Mouse (Mus musculus): ENCODE measurements around the gene Gldc. TPM values are rescaled to one million over a fixed set of nuclear protein-coding genes. Genes with fewer than 3 reads are reported as not detected.
A peak's percentile ranks its signal among the peaks of the same experiment; 100 is the strongest.

The Gldc gene
- total and polyA plus RNA-seq, 3 experiments: 0.54 to 0.92 (median 0.86) TPM

- no peak for DNase-seq
Observed at GRCm38 (mm10) chr19:30158189-30158588, 17.0 kb downstream of the Gldc start.

- DNase-seq: no peak
Observed at GRCm38 (mm10) chr19:30157031-30157687, 18.1 kb downstream of the Gldc start.

GRCm38 (mm10) chr19:30153729-30154128 is 21.5 kb downstream of the Gldc start:
- no peak for DNase-seq

GRCm38 (mm10) chr19:30151290-30151689 is 23.9 kb downstream of the Gldc start:
- peak; percentile 34 for DNase-seq

GRCm38 (mm10) chr19:30149238-30149805 is 25.9 kb downstream of the Gldc start:
- DNase-seq: no peak

GRCm38 (mm10) chr19:30147306-30147705 is 27.9 kb downstream of the Gldc start:
- no peak for DNase-seq

GRCm38 (mm10) chr19:30146761-30147160 is 28.5 kb downstream of the Gldc start:
- no peak for DNase-seq

- DNase-seq: no peak
Observed at GRCm38 (mm10) chr19:30145106-30145505, 30.1 kb downstream of the Gldc start.

- peak; percentile 21 for DNase-seq
Observed at GRCm38 (mm10) chr19:30136308-30136707, 38.9 kb downstream of the Gldc start.

- DNase-seq: no peak
Observed at GRCm38 (mm10) chr19:30128177-30128576, 47.1 kb downstream of the Gldc start.

GRCm38 (mm10) chr19:30125670-30126059 is 49.6 kb downstream of the Gldc start:
- no peak for DNase-seq

GRCm38 (mm10) chr19:30124999-30125669 is 50.1 kb downstream of the Gldc start:
- DNase-seq: no peak

GRCm38 (mm10) chr19:30118344-30119312 is 56.6 kb downstream of the Gldc start:
- DNase-seq: no peak

- DNase-seq: no peak
Observed at GRCm38 (mm10) chr19:30117775-30118174, 57.5 kb downstream of the Gldc start.

- DNase-seq: no peak
Observed at GRCm38 (mm10) chr19:30117241-30117640, 58.0 kb downstream of the Gldc start.

- no peak for DNase-seq
Observed at GRCm38 (mm10) chr19:30115606-30116005, 59.6 kb downstream of the Gldc start.

- DNase-seq: no peak
Observed at GRCm38 (mm10) chr19:30114919-30115441, 60.2 kb downstream of the Gldc start.

- no peak for DNase-seq
Observed at GRCm38 (mm10) chr19:30112961-30113688, 62.1 kb downstream of the Gldc start.

- DNase-seq: no peak
Observed at GRCm38 (mm10) chr19:30111421-30111820, 63.8 kb downstream of the Gldc start.

GRCm38 (mm10) chr19:30109122-30109521 is 66.1 kb downstream of the Gldc start:
- no peak for DNase-seq

- DNase-seq: no peak
Observed at GRCm38 (mm10) chr19:30108616-30109015, 66.6 kb downstream of the Gldc start.

Data from adrenal gland, adult 2 months (tissue).